Mouse (Mus musculus): ENCODE results near the gene Cyp4f37. TPM values are rescaled to one million over a fixed set of nuclear protein-coding genes. Genes with fewer than 3 reads are reported as not detected.
A peak's percentile ranks its signal among the peaks of the same experiment; 100 is the strongest.
"Not testable (repeated sequence)": the region's sequence is repeated elsewhere in the genome, so short reads cannot be mapped to it uniquely, and the experiment has no call there.

The Cyp4f37 gene
- not detected for total RNA-seq (2022)

GRCm38 (mm10) chr17:32621018-32621417 lies at the start of gene Cyp4f37:
Gene Cyp4f37, plus strand, starts transcription at chr17:32621309.
- not testable (repeated sequence) for DNase-seq (ENCODE audit: low spot score)

GRCm38 (mm10) chr17:32573286-32573685 lies 47.8 kb upstream of the Cyp4f37 start:
- not testable (repeated sequence) for DNase-seq (ENCODE audit: low spot score)

GRCm38 (mm10) chr17:32577496-32578186 lies 43.5 kb upstream of the Cyp4f37 start:
- DNase-seq (ENCODE audit: low spot score): no peak

GRCm38 (mm10) chr17:32596494-32596893 lies 24.6 kb upstream of the Cyp4f37 start:
- DNase-seq (ENCODE audit: low spot score): no peak

GRCm38 (mm10) chr17:32608055-32608454 lies 13.1 kb upstream of the Cyp4f37 start:
- DNase-seq (ENCODE audit: low spot score): peak; percentile 28

- DNase-seq (ENCODE audit: low spot score): not testable (repeated sequence)
Measured at GRCm38 (mm10) chr17:32610231-32610630, 10.9 kb upstream of the Cyp4f37 start.

GRCm38 (mm10) chr17:32610896-32611295 lies 10.2 kb upstream of the Cyp4f37 start:
- no peak for DNase-seq (ENCODE audit: low spot score)

GRCm38 (mm10) chr17:32612417-32612816 lies 8.7 kb upstream of the Cyp4f37 start:
- DNase-seq (ENCODE audit: low spot score): no peak

GRCm38 (mm10) chr17:32617252-32617651 lies 3.9 kb upstream of the Cyp4f37 start:
- DNase-seq (ENCODE audit: low spot score): no peak

GRCm38 (mm10) chr17:32629726-32630125 lies 8.6 kb downstream of the Cyp4f37 start:
- DNase-seq (ENCODE audit: low spot score): not testable (repeated sequence)

GRCm38 (mm10) chr17:32631936-32632335 lies 10.8 kb downstream of the Cyp4f37 start:
- DNase-seq (ENCODE audit: low spot score): no peak

GRCm38 (mm10) chr17:32634242-32634971 lies 13.3 kb downstream of the Cyp4f37 start:
- DNase-seq (ENCODE audit: low spot score): not testable (repeated sequence)

- DNase-seq (ENCODE audit: low spot score): peak; percentile 75
Measured at GRCm38 (mm10) chr17:32634972-32635314, 13.8 kb downstream of the Cyp4f37 start.

GRCm38 (mm10) chr17:32636341-32636740 lies 15.2 kb downstream of the Cyp4f37 start:
- no peak for DNase-seq (ENCODE audit: low spot score)

- no peak for DNase-seq (ENCODE audit: low spot score)
Measured at GRCm38 (mm10) chr17:32637151-32637550, 16.0 kb downstream of the Cyp4f37 start.

- DNase-seq (ENCODE audit: low spot score): no peak
Measured at GRCm38 (mm10) chr17:32646631-32647030, 25.5 kb downstream of the Cyp4f37 start.

GRCm38 (mm10) chr17:32653860-32654259 lies 32.8 kb downstream of the Cyp4f37 start:
- no peak for DNase-seq (ENCODE audit: low spot score)

- no peak for DNase-seq (ENCODE audit: low spot score)
Measured at GRCm38 (mm10) chr17:32657041-32657440, 35.9 kb downstream of the Cyp4f37 start.

GRCm38 (mm10) chr17:32658246-32658645 lies 37.1 kb downstream of the Cyp4f37 start:
- no peak for DNase-seq (ENCODE audit: low spot score)

GRCm38 (mm10) chr17:32658712-32659111 lies 37.6 kb downstream of the Cyp4f37 start, which contains the start of gene Cyp4f40:
Gene Cyp4f40, plus strand, starts transcription at chr17:32658900.
- DNase-seq (ENCODE audit: low spot score): peak; percentile 9

GRCm38 (mm10) chr17:32673976-32674375 lies 52.9 kb downstream of the Cyp4f37 start:
- no peak for DNase-seq (ENCODE audit: low spot score)

- no peak for DNase-seq (ENCODE audit: low spot score)
Measured at GRCm38 (mm10) chr17:32676040-32676635, 55.0 kb downstream of the Cyp4f37 start.

GRCm38 (mm10) chr17:32680404-32680803 lies 59.3 kb downstream of the Cyp4f37 start:
- DNase-seq (ENCODE audit: low spot score): peak; percentile 13
